Mouse (Mus musculus) gastrocnemius, adult 8-10 months (tissue): ENCODE measurements at regions not wholly inside any gene's neighbourhood (a gene's known extent, or its start where the extent isn't known, plus 50 kb on each side); places are given as distances from the start of the nearest gene placed in this dataset.
A peak's percentile ranks its signal among the peaks of the same experiment; 100 is the strongest.

ENCODE experiments used
- DNase-seq, 2 experiments: peaks; one replicate each; pipeline ENCODE4 v3.0.0; 2022; ENCODE audit warnings: low spot score in 2 of 2

DNA sequence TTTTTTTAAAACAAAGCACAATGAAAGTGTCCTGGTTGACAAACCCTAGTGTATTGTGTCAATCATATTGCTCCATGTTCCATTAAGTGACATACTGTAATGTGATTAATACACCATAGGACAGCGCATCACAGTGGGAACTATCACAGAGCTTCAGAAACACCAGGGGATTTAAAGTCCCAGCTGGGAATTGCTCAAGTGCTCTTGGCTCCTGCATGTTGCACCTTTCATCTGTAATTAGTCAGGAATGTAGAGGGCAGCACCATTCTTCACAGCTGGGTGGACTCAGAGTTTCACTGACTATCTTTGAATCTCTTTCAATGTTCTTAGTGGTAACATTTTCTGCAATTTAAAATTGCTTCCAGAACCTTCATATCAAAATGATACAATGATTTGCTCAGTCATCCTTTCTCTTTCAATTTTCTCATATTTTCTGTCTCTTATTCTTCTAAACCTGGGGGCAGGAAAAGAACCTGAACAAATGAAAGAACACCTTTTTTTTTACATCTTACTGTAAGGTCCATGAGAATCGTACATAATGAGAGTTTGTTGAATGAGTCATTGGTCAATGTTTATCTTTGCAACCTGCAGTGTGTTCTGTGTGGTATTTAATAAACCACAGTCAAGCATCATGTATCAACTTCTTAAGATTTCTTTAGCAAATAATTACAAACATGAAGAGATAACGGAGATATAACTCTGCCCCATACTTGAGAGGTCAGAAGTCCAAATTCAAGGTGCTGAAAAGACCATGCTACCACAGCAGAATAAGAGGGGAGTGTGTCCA, 333.0 kb downstream of the Etaa1 start:
- no peak for DNase-seq

- no peak for DNase-seq
These were observed 324.0 kb downstream of the Etaa1 start for GRCm38 (mm10) chr11:17629541-17630171.

- DNase-seq = no peak
These were observed 323.5 kb downstream of the Etaa1 start for GRCm38 (mm10) chr11:17630172-17630553.

- no peak for DNase-seq
These were observed 316.5 kb downstream of the Etaa1 start for GRCm38 (mm10) chr11:17637158-17637557.

- DNase-seq = no peak
These were observed 313.8 kb downstream of the Etaa1 start for GRCm38 (mm10) chr11:17639922-17640321.

- DNase-seq = no peak
These were observed 306.2 kb downstream of the Etaa1 start for GRCm38 (mm10) chr11:17647441-17647840.

DNA sequence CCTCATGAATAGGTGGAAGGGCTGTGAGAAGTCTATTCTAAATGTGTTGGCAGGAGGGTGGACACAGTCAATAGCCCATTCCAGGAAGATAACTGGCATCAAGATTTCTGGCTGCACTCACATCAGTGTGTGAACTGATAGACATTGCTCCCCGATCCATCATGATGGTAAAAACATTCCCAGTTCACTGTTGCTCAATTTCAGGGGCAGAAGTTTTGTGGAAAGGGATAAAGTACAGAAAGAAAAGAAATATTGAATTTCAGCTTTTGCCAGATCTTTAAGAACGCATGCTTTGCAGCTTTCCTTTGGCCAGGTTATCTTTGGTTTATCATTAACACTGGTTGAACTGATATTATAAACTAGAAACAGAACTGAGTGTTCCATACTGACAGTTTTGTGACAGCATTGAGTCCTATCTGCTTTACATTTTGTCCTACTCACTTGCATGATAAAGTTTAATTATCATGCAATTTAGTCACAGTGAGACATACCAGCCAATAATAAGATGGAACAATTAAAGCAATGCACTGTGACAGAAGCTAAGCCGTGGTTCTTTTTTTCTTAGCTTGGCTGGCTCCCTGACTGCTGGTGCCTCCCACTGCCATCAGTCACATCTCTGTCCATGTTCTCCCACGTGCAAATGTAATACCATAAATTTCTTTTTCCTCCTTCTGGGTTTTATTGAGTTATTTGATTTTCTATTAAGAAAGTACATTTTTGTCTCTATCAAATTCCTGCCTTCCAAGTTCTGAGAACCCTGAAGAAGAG, 302.1 kb downstream of the Etaa1 start:
- DNase-seq = no peak

DNA sequence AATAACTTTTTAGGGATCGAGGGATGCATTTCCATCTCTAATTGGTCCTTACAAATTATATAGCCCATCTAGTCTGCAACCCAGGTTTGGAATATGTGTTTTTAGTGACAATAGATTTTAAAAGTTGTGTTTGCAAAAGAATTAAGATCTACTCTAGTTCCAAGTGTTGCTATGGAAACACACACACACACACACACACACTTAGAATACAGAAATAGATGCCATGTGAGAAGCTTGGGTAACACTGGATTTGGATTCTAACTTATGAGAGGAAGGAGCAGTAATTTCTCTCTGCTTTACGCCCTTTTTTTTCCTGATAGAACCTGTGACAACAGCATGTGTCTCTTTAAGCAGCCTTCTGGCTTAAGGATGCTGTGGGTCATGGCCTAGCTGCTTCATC, 297.8 kb downstream of the Etaa1 start:
- no peak for DNase-seq

GRCm38 (mm10) chr11:17657720-17658119, 296.0 kb downstream of the Etaa1 start:
- DNase-seq = no peak

DNA sequence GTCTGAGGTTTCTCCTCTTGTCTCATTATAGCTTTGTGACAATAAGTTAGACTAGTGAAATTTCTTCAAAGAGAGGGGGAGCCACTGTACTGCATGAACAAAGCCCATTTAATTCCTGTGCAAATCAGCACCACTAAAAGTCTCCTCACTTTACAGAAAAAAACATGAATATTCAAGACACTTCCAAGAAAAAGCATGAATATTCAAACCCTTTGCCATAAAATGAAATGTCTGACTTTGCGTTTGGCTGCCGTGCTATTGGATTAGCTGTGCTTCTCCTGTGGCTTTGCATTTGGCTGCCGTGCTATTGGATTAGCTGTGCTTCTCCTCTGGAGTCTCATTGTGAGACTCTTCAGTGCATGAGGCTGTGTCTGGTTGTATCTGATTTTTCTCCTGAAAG, 295.4 kb downstream of the Etaa1 start:
- no peak for DNase-seq

DNA sequence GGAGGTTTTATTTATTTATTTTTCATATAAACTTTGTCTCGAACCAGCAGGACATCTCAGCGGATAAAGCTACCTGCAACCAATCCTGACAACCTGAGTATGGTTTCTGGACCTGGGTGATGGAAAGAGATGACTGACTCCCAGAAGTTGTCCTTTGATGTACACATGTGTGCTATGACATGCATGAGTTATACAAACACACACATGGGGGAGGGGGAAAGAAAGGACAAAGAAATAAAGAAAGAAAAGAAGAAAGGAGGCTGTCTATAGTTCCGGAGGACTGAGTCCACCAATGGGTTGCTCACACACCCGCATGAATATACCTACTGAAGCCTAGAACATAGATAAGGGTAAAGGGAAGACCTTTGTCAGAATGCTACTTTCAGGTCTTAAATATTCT, 295.0 kb downstream of the Etaa1 start:
- no peak for DNase-seq

- peak; percentile 39 to 72 for DNase-seq
These were observed 289.8 kb downstream of the Etaa1 start for GRCm38 (mm10) chr11:17663893-17664292.

DNA sequence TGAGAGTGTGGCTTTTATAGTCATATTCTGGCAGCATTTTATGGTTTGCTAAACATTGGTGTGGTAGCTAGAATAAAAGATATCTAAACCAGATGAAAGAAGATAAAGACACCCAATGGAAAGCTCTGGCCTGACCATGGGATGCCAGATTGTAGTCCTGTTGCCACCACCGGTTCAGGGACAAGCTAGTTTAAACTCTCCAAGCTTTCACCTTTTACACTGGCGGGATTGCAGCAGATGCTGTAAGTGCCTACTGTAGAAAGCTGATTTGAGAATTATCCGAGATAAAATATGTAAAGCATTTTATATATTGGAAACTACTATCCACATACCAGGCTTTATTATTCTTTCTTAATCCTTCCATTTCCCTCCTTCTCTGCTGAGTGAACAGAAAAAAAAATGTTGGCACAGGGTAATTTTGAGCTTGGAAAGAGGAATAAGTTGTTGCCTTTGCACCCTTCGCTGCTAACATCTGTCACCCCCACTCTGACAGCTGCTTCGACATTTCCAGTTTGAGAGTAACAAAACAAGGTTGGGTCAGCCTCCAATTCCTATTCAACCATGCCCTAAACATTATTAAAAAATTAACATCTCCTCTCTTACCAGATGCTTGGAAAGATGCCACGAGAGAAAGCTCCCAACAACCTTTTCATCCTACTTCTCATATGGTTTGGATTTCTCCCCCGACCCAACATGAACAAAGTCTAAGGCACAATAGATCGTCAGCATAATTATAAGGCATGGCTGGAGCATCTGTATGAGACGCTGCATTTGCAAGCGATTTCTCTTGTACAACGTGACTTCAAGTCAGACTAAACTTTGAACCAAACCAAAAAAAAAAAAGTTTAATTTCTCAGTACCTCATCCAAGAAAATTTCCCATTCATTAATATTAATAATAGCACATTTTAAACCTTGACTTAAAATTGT, 287.8 kb downstream of the Etaa1 start:
- DNase-seq = no peak

DNA sequence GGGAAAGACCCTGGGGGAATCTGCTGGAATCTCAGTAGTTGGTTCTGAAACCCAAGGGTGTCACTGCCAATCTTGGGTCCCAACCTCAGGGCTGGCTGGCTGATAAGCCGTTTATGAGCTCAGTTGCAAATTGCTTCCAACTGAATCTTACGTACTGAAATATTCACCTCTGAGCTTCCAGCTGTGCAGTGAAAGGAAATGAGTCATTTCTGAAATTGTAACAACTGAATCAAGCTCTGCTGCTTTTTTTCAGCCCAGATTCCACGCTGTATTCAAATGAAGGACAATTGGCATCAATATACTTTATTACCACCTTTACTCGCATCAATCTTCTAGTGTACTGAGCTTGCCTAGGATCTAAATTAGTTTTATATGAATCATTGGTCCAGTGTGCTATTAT, 272.7 kb downstream of the Etaa1 start:
- no peak for DNase-seq

DNA sequence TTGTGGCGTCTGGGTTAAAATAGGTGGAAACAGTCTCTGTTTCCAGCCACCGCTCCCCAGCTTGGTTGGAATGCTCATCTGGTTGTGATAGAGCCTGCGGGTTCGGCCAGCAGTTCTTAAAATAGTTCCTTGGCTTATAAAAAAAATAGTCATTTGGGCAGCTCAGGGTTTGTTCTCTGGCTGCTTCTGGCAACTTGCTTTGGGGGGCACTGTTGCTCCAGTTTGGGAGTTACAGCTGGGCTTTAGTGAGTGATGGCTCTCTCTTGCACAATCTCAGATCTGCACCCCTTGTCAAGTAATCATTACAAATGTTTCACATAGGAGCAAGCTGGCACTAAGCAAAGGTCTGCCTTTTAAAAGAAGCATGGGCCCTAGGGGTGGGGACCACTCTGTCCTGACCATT, 268.0 kb downstream of the Etaa1 start:
- DNase-seq = peak; percentile 15 to 59

DNA sequence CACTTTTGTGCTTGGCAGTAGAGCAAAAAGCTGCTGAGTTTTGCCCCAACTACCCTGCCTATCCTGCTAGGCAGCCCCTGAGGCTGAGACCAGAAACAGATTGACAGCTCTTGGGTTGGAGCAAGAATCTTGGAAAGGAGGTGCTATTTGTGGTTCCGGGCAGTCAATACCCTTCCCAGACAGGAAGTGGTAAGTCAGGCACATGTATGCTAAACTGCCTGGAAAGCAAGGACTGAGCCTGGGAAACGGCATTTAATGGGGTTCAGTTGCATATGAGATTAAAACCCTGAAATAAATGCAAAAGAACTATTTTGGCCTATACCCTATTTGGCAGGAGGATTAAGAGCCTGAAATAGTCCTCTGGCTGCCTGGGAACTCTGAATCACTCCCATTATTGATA, 266.9 kb downstream of the Etaa1 start:
- DNase-seq = no peak

DNA sequence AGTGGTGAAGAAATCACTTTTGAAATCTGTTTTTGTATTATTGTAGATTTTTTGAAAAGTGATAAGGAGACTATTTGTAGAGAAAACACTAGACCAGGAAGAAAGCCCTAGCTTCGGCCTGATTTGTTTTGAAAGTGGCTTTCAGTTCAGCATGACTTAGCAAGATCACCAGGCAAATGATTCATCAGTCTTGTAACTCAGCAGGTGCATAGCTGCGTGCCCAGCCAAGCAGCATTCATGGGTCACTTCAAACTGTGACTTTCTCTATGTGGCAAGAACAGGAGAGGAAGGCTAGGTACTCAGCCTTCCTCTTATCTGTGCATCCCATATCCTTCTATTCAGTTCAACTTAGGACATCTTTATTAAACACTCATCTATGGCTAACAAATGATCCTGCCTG, 259.5 kb downstream of the Etaa1 start:
- no peak for DNase-seq

- no peak for DNase-seq
These were observed 244.9 kb downstream of the Etaa1 start for GRCm38 (mm10) chr11:17708769-17709168.

- DNase-seq = no peak
These were observed 231.6 kb downstream of the Etaa1 start for GRCm38 (mm10) chr11:17722051-17722450.

GRCm38 (mm10) chr11:17727258-17728034, 226.2 kb downstream of the Etaa1 start:
- no peak for DNase-seq

- DNase-seq = no peak
These were observed 220.6 kb downstream of the Etaa1 start for GRCm38 (mm10) chr11:17733075-17733474.
